Comparison of ENCODE assay signal across 8 mouse cellular contexts in the genomic region with DNA sequence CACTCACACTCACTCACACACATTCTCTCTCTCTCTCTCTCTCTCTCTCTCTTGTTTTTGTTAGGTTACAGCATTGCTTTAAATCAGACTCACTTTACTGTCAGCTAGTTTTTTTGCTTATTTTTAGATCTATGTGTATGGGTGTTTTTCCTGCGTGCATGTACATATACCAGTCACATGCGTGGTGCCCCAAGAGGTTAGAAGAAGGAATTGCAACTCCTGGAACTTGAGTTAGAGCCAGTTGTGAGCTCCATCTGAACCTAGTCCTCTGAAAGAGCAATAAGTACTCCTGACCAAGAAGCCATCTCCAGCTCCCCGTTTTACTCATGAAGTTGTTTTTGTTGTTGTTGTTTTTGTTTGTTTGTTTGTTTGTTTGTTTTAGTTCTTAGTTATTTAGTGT. TPM values are rescaled to one million over a fixed set of nuclear protein-coding genes. Genes with fewer than 3 reads are reported as not detected.
DNase-seq lines count a peak whose midpoint lies in the region; ATAC-seq and TF ChIP-seq lines count a peak whose summit lies in the region.

No protein-coding gene starts in this region.

- H3K36me3 ChIP-seq in forebrain, postnatal 0 days (ENCODE audit: insufficient read depth), result peaks cover 24% of the 10 kb centered on the region; the same call in 1 of the 2 replicates
- peaks cover 70% of the 10 kb centered on the region for H3K36me3 ChIP-seq in forebrain, embryonic 10.5 days (replicated peaks)
- peaks cover 16% of the 10 kb centered on the region for H3K36me3 ChIP-seq in midbrain, postnatal 0 days (ENCODE audit: insufficient read depth, low read length)
- H3K36me3 ChIP-seq in midbrain, embryonic 10.5 days, result peaks cover 52% of the 10 kb centered on the region

- H3K9ac ChIP-seq in forebrain, postnatal 0 days, result no peak overlapping the region
- H3K9ac ChIP-seq in midbrain, postnatal 0 days (replicated peaks; ENCODE audit: low read length, poor library complexity, severe bottlenecking), result no peak overlapping the region

- peak; percentile 66 for TF ChIP-seq CTCF in forebrain, postnatal 0 days (IDR thresholded peaks at IDR 0.05; ENCODE audit: low read depth)
- TF ChIP-seq CTCF in midbrain, postnatal 0 days (IDR thresholded peaks at IDR 0.05), result peak; percentile 63

- DNase-seq in forebrain, postnatal 0 days, result peak; percentile 50
- no peak for DNase-seq in forebrain, embryonic 10.5 days (ENCODE audit: extremely low spot score, low spot score)
- peak; percentile 53 for DNase-seq in midbrain, postnatal 0 days (ENCODE audit: low spot score)
- DNase-seq in midbrain, embryonic 10.5 days (ENCODE audit: low spot score), result no peak
- DNase-seq in embryo, embryonic 11 days, result peak; percentile 30
- peak; percentile 56 for DNase-seq in retina, embryonic 14.5 days (ENCODE audit: low spot score)
- DNase-seq in left cerebral cortex, postnatal 4 days, result no peak
- no peak for DNase-seq in frontal cortex, postnatal 10 days (ENCODE audit: low spot score in 2 of 2)

- no peak overlapping the region for H3K4me3 ChIP-seq in forebrain, postnatal 0 days (ENCODE audit: low read depth, low read length)
- H3K4me3 ChIP-seq in forebrain, embryonic 10.5 days, result no peak overlapping the region
- H3K4me3 ChIP-seq in midbrain, postnatal 0 days (ENCODE audit: low read depth, low read length), result no peak overlapping the region
- no peak overlapping the region for H3K4me3 ChIP-seq in midbrain, embryonic 10.5 days

- WGBS in forebrain, postnatal 0 days, result 69% methylated on average over 3 of the region's 3 CpGs
- 76% methylated on average over 3 of the region's 3 CpGs for WGBS in forebrain, embryonic 10.5 days
- 72% methylated on average over 3 of the region's 3 CpGs for WGBS in midbrain, postnatal 0 days
- WGBS in midbrain, embryonic 10.5 days, result 86% methylated on average over 3 of the region's 3 CpGs

- ATAC-seq in forebrain, postnatal 0 days, result peak; percentile 58
- ATAC-seq in midbrain, postnatal 0 days (ENCODE audit: low FRiP score), result no peak

- H3K4me1 ChIP-seq in forebrain, postnatal 0 days (ENCODE audit: insufficient read depth), result no peaks in the 10 kb centered on the region
- no peaks in the 10 kb centered on the region for H3K4me1 ChIP-seq in forebrain, embryonic 10.5 days
- no peaks in the 10 kb centered on the region for H3K4me1 ChIP-seq in midbrain, postnatal 0 days (ENCODE audit: insufficient read depth, low read length)
- H3K4me1 ChIP-seq in midbrain, embryonic 10.5 days, result no peaks in the 10 kb centered on the region

- no peak overlapping the region for H3K27ac ChIP-seq in forebrain, postnatal 0 days (ENCODE audit: low read depth, low read length)
- H3K27ac ChIP-seq in forebrain, embryonic 10.5 days, result no peak overlapping the region
- H3K27ac ChIP-seq in midbrain, postnatal 0 days (ENCODE audit: low read depth, low read length), result no peak overlapping the region
- no peak overlapping the region for H3K27ac ChIP-seq in midbrain, embryonic 10.5 days (replicated peaks)

- no peaks in the 10 kb centered on the region for H3K9me3 ChIP-seq in forebrain, postnatal 0 days (ENCODE audit: low read length)
- no peaks in the 10 kb centered on the region for H3K9me3 ChIP-seq in forebrain, embryonic 10.5 days
- H3K9me3 ChIP-seq in midbrain, postnatal 0 days (ENCODE audit: low read length), result no peaks in the 10 kb centered on the region
- no peaks in the 10 kb centered on the region for H3K9me3 ChIP-seq in midbrain, embryonic 10.5 days (replicated peaks)

- no peaks in the 10 kb centered on the region for H3K27me3 ChIP-seq in forebrain, postnatal 0 days (ENCODE audit: insufficient read depth, low read length)
- no peaks in the 10 kb centered on the region for H3K27me3 ChIP-seq in forebrain, embryonic 10.5 days (ENCODE audit: poor library complexity, severe bottlenecking)
- H3K27me3 ChIP-seq in midbrain, postnatal 0 days (ENCODE audit: insufficient read depth, low read length), result no peaks in the 10 kb centered on the region
- no peaks in the 10 kb centered on the region for H3K27me3 ChIP-seq in midbrain, embryonic 10.5 days (ENCODE audit: low read depth, poor library complexity, severe bottlenecking)

- intact Hi-C loops in left cerebral cortex, postnatal 4 days (cut with DNase I), result no loop called here

- no peak overlapping the region for H3K4me2 ChIP-seq in forebrain, postnatal 0 days (ENCODE audit: low read depth)
- no peak overlapping the region for H3K4me2 ChIP-seq in midbrain, postnatal 0 days (ENCODE audit: low read depth, low read length, poor library complexity, severe bottlenecking)

RNA-seq across cellular contexts. Expression of gene Agrp, which starts 24.0 kb away (rescaled TPM):
- 1.5 TPM in 1 of 2 replicates, not detected in the other for total RNA-seq in forebrain, postnatal 0 days (2014; rRNA removed)
- 0.62 and 0.90 TPM in 2 replicates for polyA plus RNA-seq in forebrain, postnatal 0 days (2015; fragmentation: Nextera tagmentation; extraction: Ambion mirVana)
- polyA plus RNA-seq in forebrain, embryonic 10.5 days (2016; fragmentation: Nextera tagmentation; extraction: Ambion mirVana), result 0.38 and 0.84 TPM in 2 replicates
- total RNA-seq in midbrain, postnatal 0 days (2014; rRNA removed), result not detected in 2 replicates
- polyA plus RNA-seq in midbrain, postnatal 0 days (2015; fragmentation: Nextera tagmentation; extraction: Ambion mirVana), result 3.2 and 7.6 TPM in 2 replicates
- 0.29 and 0.62 TPM in 2 replicates for polyA plus RNA-seq in midbrain, embryonic 10.5 days (2016; fragmentation: Nextera tagmentation; extraction: Ambion mirVana)
- total RNA-seq in left cerebral cortex, postnatal 4 days (2021), result not detected

RNA-seq across cellular contexts. Expression of gene Ctcf, which starts 24.8 kb away (rescaled TPM):
- total RNA-seq in forebrain, postnatal 0 days (2014; rRNA removed), result 39.5 and 52.5 TPM in 2 replicates
- polyA plus RNA-seq in forebrain, postnatal 0 days (2015; fragmentation: Nextera tagmentation; extraction: Ambion mirVana), result 67.9 and 86.0 TPM in 2 replicates
- polyA plus RNA-seq in forebrain, embryonic 10.5 days (2016; fragmentation: Nextera tagmentation; extraction: Ambion mirVana), result 146 and 150 TPM in 2 replicates
- total RNA-seq in midbrain, postnatal 0 days (2014; rRNA removed), result 40.2 and 44.2 TPM in 2 replicates
- polyA plus RNA-seq in midbrain, postnatal 0 days (2015; fragmentation: Nextera tagmentation; extraction: Ambion mirVana), result 73.0 and 81.9 TPM in 2 replicates
- 137 TPM in 2 replicates for polyA plus RNA-seq in midbrain, embryonic 10.5 days (2016; fragmentation: Nextera tagmentation; extraction: Ambion mirVana)
- total RNA-seq in left cerebral cortex, postnatal 4 days (2021), result 10 to 100 TPM; 80.8 to 82.2 TPM

RNA-seq across cellular contexts. Expression of gene Carmil2, which starts 24.9 kb away (rescaled TPM):
- total RNA-seq in forebrain, postnatal 0 days (2014; rRNA removed), result 4.4 and 5.6 TPM in 2 replicates
- polyA plus RNA-seq in forebrain, postnatal 0 days (2015; fragmentation: Nextera tagmentation; extraction: Ambion mirVana), result 21.5 and 28.0 TPM in 2 replicates
- 0.71 and 1.1 TPM in 2 replicates for polyA plus RNA-seq in forebrain, embryonic 10.5 days (2016; fragmentation: Nextera tagmentation; extraction: Ambion mirVana)
- total RNA-seq in midbrain, postnatal 0 days (2014; rRNA removed), result 5.4 and 5.6 TPM in 2 replicates
- polyA plus RNA-seq in midbrain, postnatal 0 days (2015; fragmentation: Nextera tagmentation; extraction: Ambion mirVana), result 35.1 and 36.0 TPM in 2 replicates
- polyA plus RNA-seq in midbrain, embryonic 10.5 days (2016; fragmentation: Nextera tagmentation; extraction: Ambion mirVana), result 2.0 and 3.5 TPM in 2 replicates
- 10 to 100 TPM; 39.4 to 40.8 TPM for total RNA-seq in left cerebral cortex, postnatal 4 days (2021)

RNA-seq across cellular contexts. Expression of gene Acd, which starts 39.7 kb away (rescaled TPM):
- 24.1 and 35.0 TPM in 2 replicates for total RNA-seq in forebrain, postnatal 0 days (2014; rRNA removed)
- polyA plus RNA-seq in forebrain, postnatal 0 days (2015; fragmentation: Nextera tagmentation; extraction: Ambion mirVana), result 90.0 and 95.7 TPM in 2 replicates
- polyA plus RNA-seq in forebrain, embryonic 10.5 days (2016; fragmentation: Nextera tagmentation; extraction: Ambion mirVana), result 75.9 and 77.1 TPM in 2 replicates
- 20.6 and 32.0 TPM in 2 replicates for total RNA-seq in midbrain, postnatal 0 days (2014; rRNA removed)
- polyA plus RNA-seq in midbrain, postnatal 0 days (2015; fragmentation: Nextera tagmentation; extraction: Ambion mirVana), result 84.7 and 93.0 TPM in 2 replicates
- 76.5 and 89.9 TPM in 2 replicates for polyA plus RNA-seq in midbrain, embryonic 10.5 days (2016; fragmentation: Nextera tagmentation; extraction: Ambion mirVana)
- 10 to 100 TPM; 55.9 to 58.9 TPM for total RNA-seq in left cerebral cortex, postnatal 4 days (2021)

RNA-seq across cellular contexts. Expression of gene Pard6a, which starts 39.8 kb away (rescaled TPM):
- total RNA-seq in forebrain, postnatal 0 days (2014; rRNA removed), result 59.3 and 71.1 TPM in 2 replicates
- polyA plus RNA-seq in forebrain, postnatal 0 days (2015; fragmentation: Nextera tagmentation; extraction: Ambion mirVana), result 63.8 and 72.5 TPM in 2 replicates
- 22.7 and 22.8 TPM in 2 replicates for polyA plus RNA-seq in forebrain, embryonic 10.5 days (2016; fragmentation: Nextera tagmentation; extraction: Ambion mirVana)
- 99.3 and 110 TPM in 2 replicates for total RNA-seq in midbrain, postnatal 0 days (2014; rRNA removed)
- 71.4 and 73.4 TPM in 2 replicates for polyA plus RNA-seq in midbrain, postnatal 0 days (2015; fragmentation: Nextera tagmentation; extraction: Ambion mirVana)
- 25.9 and 28.2 TPM in 2 replicates for polyA plus RNA-seq in midbrain, embryonic 10.5 days (2016; fragmentation: Nextera tagmentation; extraction: Ambion mirVana)
- total RNA-seq in left cerebral cortex, postnatal 4 days (2021), result 10 to 100 TPM; 28.4 to 33.1 TPM

Comparison
In these comparisons a context has a peak if more than half of its experiments do, and no peak if none do; other contexts are left out.
1. DNase-seq: peak in forebrain, postnatal 0 days (single experiment), midbrain, postnatal 0 days (single experiment), embryo, embryonic 11 days (single experiment) and retina, embryonic 14.5 days (single experiment); none in forebrain, embryonic 10.5 days (single experiment), midbrain, embryonic 10.5 days (single experiment), left cerebral cortex, postnatal 4 days (single experiment) and frontal cortex, postnatal 10 days (0 of 2).